Mouse (Mus musculus): Measurements from ENCODE around the gene Ppfibp2.

Ppfibp2 gene

GRCm38 (mm10) chr7:107663621-107664020, 68.6 kb downstream of the Ppfibp2 start:
- no peak for DNase-seq (ENCODE audit: extremely low spot score, low read depth, low spot score)

- DNase-seq (ENCODE audit: extremely low spot score, low read depth, low spot score): peak; percentile 22
Measured at GRCm38 (mm10) chr7:107664063-107665056, 69.4 kb downstream of the Ppfibp2 start.

- peak; percentile 63 for DNase-seq (ENCODE audit: extremely low spot score, low read depth, low spot score)
Measured at GRCm38 (mm10) chr7:107665221-107665585, 70.2 kb downstream of the Ppfibp2 start.

- peak; percentile 12 for DNase-seq (ENCODE audit: extremely low spot score, low read depth, low spot score)
Measured at GRCm38 (mm10) chr7:107665586-107666261, 70.7 kb downstream of the Ppfibp2 start.

GRCm38 (mm10) chr7:107666262-107666902, 71.4 kb downstream of the Ppfibp2 start:
- DNase-seq (ENCODE audit: extremely low spot score, low read depth, low spot score): no peak

GRCm38 (mm10) chr7:107668514-107668913, 73.5 kb downstream of the Ppfibp2 start:
- no peak for DNase-seq (ENCODE audit: extremely low spot score, low read depth, low spot score)

GRCm38 (mm10) chr7:107675224-107675623, 80.2 kb downstream of the Ppfibp2 start:
- DNase-seq (ENCODE audit: extremely low spot score, low read depth, low spot score): no peak

- no peak for DNase-seq (ENCODE audit: extremely low spot score, low read depth, low spot score)
Measured at GRCm38 (mm10) chr7:107680151-107680852, 85.3 kb downstream of the Ppfibp2 start.

GRCm38 (mm10) chr7:107681306-107681705, 86.3 kb downstream of the Ppfibp2 start:
- DNase-seq (ENCODE audit: extremely low spot score, low read depth, low spot score): no peak

- no peak for DNase-seq (ENCODE audit: extremely low spot score, low read depth, low spot score)
Measured at GRCm38 (mm10) chr7:107683162-107683561, 88.2 kb downstream of the Ppfibp2 start.

GRCm38 (mm10) chr7:107683622-107684021, 88.6 kb downstream of the Ppfibp2 start:
- no peak for DNase-seq (ENCODE audit: extremely low spot score, low read depth, low spot score)

- DNase-seq (ENCODE audit: extremely low spot score, low read depth, low spot score): no peak
Measured at GRCm38 (mm10) chr7:107685238-107685954, 90.4 kb downstream of the Ppfibp2 start.

GRCm38 (mm10) chr7:107685955-107686285, 90.9 kb downstream of the Ppfibp2 start:
- DNase-seq (ENCODE audit: extremely low spot score, low read depth, low spot score): no peak

- DNase-seq (ENCODE audit: extremely low spot score, low read depth, low spot score): no peak
Measured at GRCm38 (mm10) chr7:107687412-107687811, 92.4 kb downstream of the Ppfibp2 start.

GRCm38 (mm10) chr7:107688040-107688439, 93.0 kb downstream of the Ppfibp2 start:
- no peak for DNase-seq (ENCODE audit: extremely low spot score, low read depth, low spot score)

GRCm38 (mm10) chr7:107690426-107691221, 95.6 kb downstream of the Ppfibp2 start:
- peak; percentile 87 for DNase-seq (ENCODE audit: extremely low spot score, low read depth, low spot score)

- DNase-seq (ENCODE audit: extremely low spot score, low read depth, low spot score): no peak
Measured at GRCm38 (mm10) chr7:107691493-107691892, 96.5 kb downstream of the Ppfibp2 start.

- no peak for DNase-seq (ENCODE audit: extremely low spot score, low read depth, low spot score)
Measured at GRCm38 (mm10) chr7:107694254-107694947, 99.4 kb downstream of the Ppfibp2 start.

- no peak for DNase-seq (ENCODE audit: extremely low spot score, low read depth, low spot score)
Measured at GRCm38 (mm10) chr7:107697066-107697465, 102.1 kb downstream of the Ppfibp2 start.

Measured in hindlimb bud, embryonic 11.5 days (tissue).